Comparison of ENCODE assay signal across 7 mouse cellular contexts in genomic region chr6:148354509-148355474, GRCm38 (mm10).
DNase-seq lines count a peak whose midpoint lies in the region; ATAC-seq and TF ChIP-seq lines count a peak whose summit lies in the region.

No protein-coding gene starts in this region.

- DNase-seq in adrenal gland, postnatal 14 days, result peak; percentile 84
- DNase-seq in cerebellum, adult 9-10 months, result peak; percentile 29
- peak; percentile 84 for DNase-seq in forebrain, postnatal 0 days
- peak; percentile 83 for DNase-seq in hindbrain, embryonic 14.5 days (ENCODE audit: low spot score)
- peak; percentile 83 for DNase-seq in left cerebral cortex, postnatal 4 days
- DNase-seq in mesoderm, embryonic 11.5 days (ENCODE audit: low read depth, low spot score), result peak; percentile 85
- peak; percentile 64 to 85 for DNase-seq in spleen, postnatal 4 days (ENCODE audit: low spot score in 2 of 2)

- H3K4me3 ChIP-seq in forebrain, postnatal 0 days (ENCODE audit: low read depth, low read length), result peak overlapping the region; percentile 33
- peak overlapping the region; percentile 46 for H3K4me3 ChIP-seq in hindbrain, embryonic 14.5 days (replicated peaks; ENCODE audit: low read length)

- H3K27ac ChIP-seq in forebrain, postnatal 0 days (ENCODE audit: low read depth, low read length), result no peak overlapping the region
- H3K27ac ChIP-seq in hindbrain, embryonic 14.5 days, result no peak overlapping the region

- no peaks in the 10 kb centered on the region for H3K4me1 ChIP-seq in forebrain, postnatal 0 days (ENCODE audit: insufficient read depth)
- H3K4me1 ChIP-seq in hindbrain, embryonic 14.5 days (replicated peaks; ENCODE audit: control insufficient read depth, insufficient read depth, low read length), result no peaks in the 10 kb centered on the region

- 48% methylated on average over 84 of the region's 85 CpGs for WGBS in forebrain, postnatal 0 days
- 31% methylated on average over 85 of the region's 85 CpGs for WGBS in hindbrain, embryonic 14.5 days

- peak overlapping the region; percentile 45 for H3K4me2 ChIP-seq in forebrain, postnatal 0 days (ENCODE audit: low read depth)
- H3K4me2 ChIP-seq in hindbrain, embryonic 14.5 days (replicated peaks), result peak overlapping the region; percentile 55

- TF ChIP-seq CTCF in forebrain, postnatal 0 days (IDR thresholded peaks at IDR 0.05; ENCODE audit: low read depth), result peak; percentile 55

- peak; percentile 85 for ATAC-seq in forebrain, postnatal 0 days
- peak; percentile 86 for ATAC-seq in hindbrain, embryonic 14.5 days (ENCODE audit: low FRiP score)

- H3K27me3 ChIP-seq in forebrain, postnatal 0 days (ENCODE audit: insufficient read depth, low read length), result no peaks in the 10 kb centered on the region
- no peaks in the 10 kb centered on the region for H3K27me3 ChIP-seq in hindbrain, embryonic 14.5 days (ENCODE audit: control insufficient read depth, insufficient read depth, low read length)

- H3K36me3 ChIP-seq in forebrain, postnatal 0 days (ENCODE audit: insufficient read depth), result no peaks in the 10 kb centered on the region
- peaks cover 11% of the 10 kb centered on the region for H3K36me3 ChIP-seq in hindbrain, embryonic 14.5 days (replicated peaks; ENCODE audit: control insufficient read depth, insufficient read depth)

- intact Hi-C loops in left cerebral cortex, postnatal 4 days (cut with DNase I), result no loop called here

- H3K9ac ChIP-seq in forebrain, postnatal 0 days, result peak overlapping the region; percentile 53
- H3K9ac ChIP-seq in hindbrain, embryonic 14.5 days, result peak overlapping the region; percentile 69

- H3K9me3 ChIP-seq in forebrain, postnatal 0 days (ENCODE audit: low read length), result no peaks in the 10 kb centered on the region
- H3K9me3 ChIP-seq in hindbrain, embryonic 14.5 days (ENCODE audit: control insufficient read depth, low read length), result peaks cover 22% of the 10 kb centered on the region

Comparison
In these comparisons a context has a peak if more than half of its experiments do, and no peak if none do; other contexts are left out.
1. DNase-seq: peak in every context shown above with its lines; median percentile 85 in mesoderm, embryonic 11.5 days; 84 in adrenal gland, postnatal 14 days; 84 in forebrain, postnatal 0 days; 83 in hindbrain, embryonic 14.5 days; 83 in left cerebral cortex, postnatal 4 days; 74 in spleen, postnatal 4 days; 29 in cerebellum, adult 9-10 months.